Mouse (Mus musculus) adrenal gland, adult 18-20 months (tissue): ENCODE measurements around the gene Rrp7a. TPM values are rescaled to one million over a fixed set of nuclear protein-coding genes. Genes with fewer than 3 reads are reported as not detected.
A peak's percentile ranks its signal among the peaks of the same experiment; 100 is the strongest.

ENCODE experiments used
- DNase-seq, 2 experiments: peaks; one replicate each; pipeline ENCODE4 v3.0.0; 2021 to 2022; ENCODE audit warnings: low spot score in 2 of 2
- total RNA-seq, 2 experiments: library from RNA; stranded (reverse); gene quantifications; 1 replicate in 1 of 2; 2 replicates in 1 of 2; pipeline ENCODE4 v1.2.3; 2021

Gene Rrp7a
- total RNA-seq, 2 experiments from 2014 or later, result 111 to 113 TPM

DNA sequence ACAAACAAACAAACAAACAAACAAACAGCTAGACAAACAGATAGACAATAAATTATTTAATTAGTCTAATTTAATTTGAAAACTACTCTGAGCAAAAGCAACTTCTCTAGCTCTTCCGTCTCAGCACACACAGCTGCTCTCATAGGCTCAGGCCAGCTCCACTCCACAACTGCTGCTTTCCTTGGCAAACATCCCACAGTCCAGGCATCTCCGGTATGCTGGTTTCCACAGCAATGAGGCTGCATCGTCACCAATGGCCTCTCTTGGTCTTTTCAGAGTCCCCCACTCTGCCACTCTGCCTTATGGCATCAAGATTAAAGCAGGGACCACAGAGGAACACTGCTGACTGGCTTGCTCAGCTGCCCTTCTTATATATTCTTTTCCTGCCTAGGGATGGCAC lies 51.7 kb downstream of the Rrp7a start:
- DNase-seq, result no peak

DNA sequence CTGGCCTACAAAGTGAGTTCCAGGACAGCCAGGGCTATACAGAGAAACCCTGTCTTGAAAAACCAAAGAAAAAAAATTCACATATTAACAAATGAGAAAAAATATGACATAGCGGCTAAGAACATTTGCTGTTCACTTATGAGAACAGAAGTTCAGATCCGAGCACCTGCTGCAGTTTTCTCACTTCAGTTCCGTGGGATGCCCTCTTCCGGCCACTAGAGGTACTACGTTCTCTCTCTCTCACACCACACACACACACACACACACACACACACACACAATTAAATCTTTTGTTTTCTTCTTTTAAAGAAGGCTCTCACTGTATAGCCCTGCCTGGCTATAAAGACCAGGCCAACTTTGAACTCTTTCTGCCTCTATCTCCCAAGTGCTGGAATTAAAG lies 54.3 kb downstream of the Rrp7a start:
- no peak for DNase-seq

DNA sequence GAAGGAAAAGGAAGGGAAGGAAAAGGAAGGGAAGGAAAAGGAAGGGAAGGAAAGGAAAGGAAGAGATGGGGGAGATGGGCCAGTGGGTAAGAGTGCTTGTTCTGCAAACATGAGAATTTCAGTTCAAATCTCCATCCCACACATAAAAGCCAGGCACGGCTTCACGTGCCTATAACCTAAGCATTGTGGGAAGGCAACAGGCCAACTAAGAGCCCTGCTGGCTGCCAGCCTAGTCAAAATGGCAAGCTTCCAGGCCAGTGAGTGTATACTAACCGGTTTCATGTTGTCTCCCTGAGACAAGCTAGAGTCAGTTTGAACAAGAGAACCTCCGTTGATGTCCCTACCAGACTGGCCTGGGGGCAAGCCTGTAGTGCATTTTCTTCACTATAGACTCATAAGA lies 57.1 kb downstream of the Rrp7a start:
- DNase-seq, result peak; percentile 55 to 73

Other genes with a start within 250 kb of the Rrp7a start
- 10 to 100 TPM; 84.4 to 91.1 TPM for gene Tcf20, start 134.9 kb downstream of the Rrp7a start, total RNA-seq
- 1 to 10 TPM; 3.2 to 4.1 TPM for gene Nfam1, start 89.5 kb downstream of the Rrp7a start, total RNA-seq
- 10 to 100 TPM; 47.9 to 53.1 TPM for gene Serhl, start 33.3 kb downstream of the Rrp7a start, total RNA-seq
- 100 to 1,000 TPM in 1 of 2 experiments, 10 to 100 TPM in 1; 86.0 to 105 TPM for gene Poldip3, start 26.6 kb upstream of the Rrp7a start, total RNA-seq
- gene Cyb5r3, start 49.8 kb upstream of the Rrp7a start, total RNA-seq, result 100 to 1,000 TPM; 248 to 351 TPM
- 1 to 10 TPM; 5.5 to 8.6 TPM for gene A4galt, start 129.0 kb upstream of the Rrp7a start, total RNA-seq
- gene Arfgap3, start 227.4 kb upstream of the Rrp7a start, total RNA-seq, result 10 to 100 TPM; 22.1 to 24.5 TPM